Mouse (Mus musculus) forebrain, postnatal 0 days (tissue): Measurements from ENCODE around the gene Snupn. TPM values are rescaled to one million over a fixed set of nuclear protein-coding genes. Genes with fewer than 3 reads are reported as not detected.
"Not testable (repeated sequence)": the region's sequence is repeated elsewhere in the genome, so short reads cannot be mapped to it uniquely, and the experiment has no call there.

Experiments
- ATAC-seq: fragments of 200-750 bp; cut with Nextera tagmentation; 2 replicates; pipeline ENCODE4 v1.8.0; 2017; ENCODE audit warnings: mild to moderate bottlenecking, moderate library complexity
- DNase-seq: peaks from one replicate; pipeline ENCODE4 v3.0.0-alpha.2; 2015
- H3K27ac ChIP-seq: fragments of 300-500 bp; sonication (generic); 2 replicates; pipeline ENCODE4 v1.5.1; 2014; ENCODE audit warnings: low read depth, mild to moderate bottlenecking, antibody characterized with exemption, low read length, moderate library complexity, mixed read lengths
- H3K27me3 ChIP-seq: fragments of 300-500 bp; sonication (generic); 2 replicates; pipeline ENCODE4 v1.6.1; 2014; ENCODE audit warnings: mild to moderate bottlenecking, low read length, mixed read lengths; ENCODE audit not compliant: insufficient read depth
- H3K36me3 ChIP-seq: fragments of 300-500 bp; sonication (generic); 2 replicates; pipeline ENCODE4 v1.6.1; 2014; ENCODE audit warnings: mild to moderate bottlenecking, moderate library complexity; ENCODE audit not compliant: insufficient read depth
- H3K4me1 ChIP-seq: fragments of 300-500 bp; sonication (generic); 2 replicates; pipeline ENCODE4 v1.6.1; 2014; ENCODE audit warnings: antibody characterized with exemption; ENCODE audit not compliant: insufficient read depth
- H3K4me2 ChIP-seq: fragments of 300-500 bp; sonication (generic); 2 replicates; pipeline ENCODE4 v1.6.1; 2014; ENCODE audit warnings: low read depth, mild to moderate bottlenecking, moderate library complexity
- H3K4me3 ChIP-seq: fragments of 300-500 bp; sonication (generic); 2 replicates; pipeline ENCODE4 v1.5.1; 2014; ENCODE audit warnings: low read depth, low read length, mixed read lengths
- H3K9ac ChIP-seq: fragments of 300-500 bp; sonication (generic); 2 replicates; pipeline ENCODE4 v1.6.1; 2014; ENCODE audit warnings: mild to moderate bottlenecking
- H3K9me3 ChIP-seq: fragments of 300-500 bp; sonication (generic); 2 replicates; pipeline ENCODE4 v1.6.1; 2016; ENCODE audit warnings: low read length
- CTCF ChIP-seq: sonication (generic); IDR thresholded peaks from 2 replicates; pipeline ENCODE4 v1.5.1; 2016; ENCODE audit warnings: antibody characterized with exemption, control low read depth, low read depth
- WGBS: fragments of 180-500 bp; shearing (Covaris S2); extraction: QIAGEN DNeasy Blood & Tissue Kit; methylation state at CpG from one replicate; pipeline ENCODE4 v1.1.7; 2014; 5-methylcytosine and 5-hydroxymethylcytosine counted together
- polyA plus RNA-seq: library from polyadenylated mRNA; unstranded; fragments of >200 nt; fragmentation: Nextera tagmentation; extraction: Ambion mirVana; gene quantifications from 2 replicates; pipeline ENCODE4 v1.2.1, GENCODE M21; 2015
- total RNA-seq: library from RNA; depleted of rRNA; stranded (reverse); fragments of >200 nt; gene quantifications from 2 replicates; pipeline ENCODE4 v1.2.3, GENCODE M21; 2014

The Snupn gene
- total and polyA plus RNA-seq, 2 experiments from 2014 or later = 21.4 to 23.2 TPM

DNA sequence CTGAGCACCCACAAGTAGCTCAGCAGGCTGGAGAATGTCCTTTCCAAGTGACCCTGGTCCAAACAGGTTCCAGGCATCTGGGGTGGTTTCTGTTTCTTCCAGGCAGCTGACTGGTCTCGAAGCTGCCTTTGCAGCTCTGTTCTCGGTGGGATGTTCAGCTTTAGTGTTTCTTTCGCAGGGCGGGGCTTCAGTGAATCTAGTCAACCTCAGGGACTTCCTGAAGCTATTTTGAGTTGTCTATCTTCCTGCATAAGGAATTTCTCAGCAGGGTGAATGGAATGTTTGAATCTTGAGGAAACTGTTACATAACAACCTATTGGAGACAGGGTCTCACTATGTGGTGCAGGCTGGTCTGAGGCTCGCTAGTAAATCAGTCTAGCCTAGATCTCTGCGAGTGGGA, 29.5 kb downstream of the Snupn start:
- no peak overlapping the region for H3K4me2 ChIP-seq
- H3K9me3 ChIP-seq = no peaks in the 10 kb centered on the region
- 88% methylated on average over 6 of the region's 6 CpGs for WGBS
- H3K4me1 ChIP-seq = no peaks in the 10 kb centered on the region
- H3K4me3 ChIP-seq = no peak overlapping the region
- H3K9ac ChIP-seq = no peak overlapping the region
- H3K36me3 ChIP-seq = peaks cover 6% of the 10 kb centered on the region; the same call in 1 of the 2 replicates
- no peak for DNase-seq
- H3K27me3 ChIP-seq = no peaks in the 10 kb centered on the region
- no peak overlapping the region for H3K27ac ChIP-seq
- no peak for ATAC-seq
- TF ChIP-seq CTCF = no peak

- ATAC-seq = no peak
- Histone ChIP-seq H3K27me3 (no peaks in the 10 kb centered on the region), H3K9ac (no peak overlapping the region), H3K4me2 (no peak overlapping the region), H3K36me3 (peaks cover 6% of the 10 kb centered on the region; the same call in 1 of the 2 replicates), H3K27ac (no peak overlapping the region), H3K4me1 (no peaks in the 10 kb centered on the region), H3K4me3 (no peak overlapping the region), H3K9me3 (no peaks in the 10 kb centered on the region)
- no peak for TF ChIP-seq CTCF
- 72% methylated on average over 1 of the region's 1 CpGs for WGBS
- DNase-seq = no peak
Observed at GRCm38 (mm10) chr9:56981502-56981901, 30.8 kb downstream of the Snupn start.

DNA sequence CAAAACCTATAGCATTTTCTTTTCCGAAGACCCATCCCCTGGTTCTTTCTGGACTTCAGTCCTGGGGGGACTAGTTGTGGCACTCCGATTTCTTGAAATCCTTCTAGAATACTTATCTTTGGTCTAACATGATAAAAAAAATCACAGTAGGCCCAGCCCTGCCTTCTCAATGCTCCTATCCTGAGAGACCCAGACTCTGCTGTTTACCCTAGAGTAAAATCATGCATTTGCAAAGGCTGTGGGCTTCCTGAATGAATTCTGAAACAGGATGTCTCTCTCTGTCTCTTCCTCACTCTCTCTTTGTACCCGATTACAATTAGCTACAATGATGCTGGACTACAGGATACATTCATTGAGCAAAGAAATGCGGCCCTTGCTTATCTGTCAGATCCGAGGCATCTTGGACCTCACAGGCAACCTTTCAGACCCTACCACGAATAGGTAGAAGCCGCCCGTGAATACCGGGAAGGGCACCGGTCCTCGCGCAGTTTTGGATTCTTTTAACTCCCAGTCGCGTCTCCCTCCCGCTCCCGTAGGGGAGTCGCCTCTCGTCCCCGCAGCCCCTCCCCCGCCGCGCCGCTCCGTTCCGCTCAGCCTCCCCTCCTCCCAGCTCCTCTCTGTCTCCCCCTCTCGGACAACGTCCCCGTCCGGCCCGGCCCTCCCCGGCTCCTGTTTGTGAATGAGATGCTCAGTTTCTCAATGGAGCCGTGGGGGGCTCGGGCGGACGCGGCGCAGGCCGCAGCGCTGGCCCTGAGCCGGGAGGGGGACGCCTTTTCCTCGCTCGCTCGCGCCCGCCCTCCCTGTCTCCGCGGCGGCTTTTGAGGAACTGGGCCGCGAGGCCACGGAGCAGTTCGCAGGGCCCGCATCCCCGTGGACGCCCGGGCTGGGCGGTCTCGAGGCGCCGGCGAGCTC, 43.9 kb downstream of the Snupn start, which contains the start of gene Ptpn9:
TSS of gene Ptpn9 (plus strand) at position 638 of the 912 bp plus-strand sequence.
- DNase-seq (peak; percentile 89), ATAC-seq (peak; percentile 93)
- peak within 1 kb of the TSS; percentile 95 for H3K9ac ChIP-seq
- peaks cover 11% of the 10 kb centered on the region for H3K4me1 ChIP-seq
- peak within 1 kb of the TSS; percentile 94 for H3K27ac ChIP-seq
- 2% methylated on average over 61 of the region's 62 CpGs for WGBS
- no peaks in the 10 kb centered on the region for H3K27me3 ChIP-seq
- H3K4me2 ChIP-seq = peak within 1 kb of the TSS; percentile 73
- no peaks in the 10 kb centered on the region for H3K9me3 ChIP-seq
- H3K4me3 ChIP-seq = peak within 1 kb of the TSS; percentile 93
- H3K36me3 ChIP-seq = no peaks in the 10 kb centered on the region
- peak; percentile 72 for TF ChIP-seq CTCF

DNA sequence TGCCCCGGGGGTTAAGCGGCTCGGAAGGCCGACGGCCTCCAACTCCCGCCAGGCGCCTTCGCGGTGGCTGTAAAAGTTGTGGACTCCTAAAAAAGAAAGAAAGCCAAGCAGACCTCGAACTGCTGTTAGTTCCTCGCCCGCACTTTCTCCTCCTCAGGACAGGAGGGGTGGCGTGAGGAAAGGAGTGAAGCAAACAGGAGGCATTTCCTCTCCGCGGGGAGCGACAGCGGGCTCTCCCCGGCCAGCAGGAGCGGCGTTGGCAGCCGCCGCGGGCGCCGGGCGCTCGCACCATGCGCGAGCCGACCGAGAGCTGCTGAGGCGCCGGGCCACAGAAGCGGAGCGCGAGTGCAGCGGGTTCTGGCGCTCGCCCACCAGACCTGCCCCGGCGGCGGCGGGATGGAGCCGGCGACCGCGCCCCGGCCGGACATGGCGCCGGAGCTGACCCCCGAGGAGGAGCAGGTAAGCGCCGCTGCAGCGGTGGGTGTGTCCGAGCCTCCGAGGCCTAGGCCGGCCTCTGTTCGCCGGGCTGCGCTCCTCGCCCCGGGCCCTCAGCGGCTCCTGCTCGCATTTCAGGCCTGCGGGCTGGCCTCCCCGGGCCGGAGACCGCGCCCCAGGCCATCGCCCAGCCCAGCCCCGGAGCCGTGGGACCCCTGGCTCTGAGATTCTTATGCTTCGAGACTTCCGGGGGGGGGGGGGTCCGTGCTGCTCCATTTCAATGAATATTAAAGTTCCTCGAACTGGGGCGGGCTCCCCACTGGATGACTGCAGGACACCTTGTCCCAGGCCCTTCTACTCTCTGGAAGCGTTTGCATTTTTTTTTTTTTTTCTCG, 44.7 kb downstream of the Snupn start:
- H3K27ac ChIP-seq = peak overlapping the region; percentile 94
- no peaks in the 10 kb centered on the region for H3K36me3 ChIP-seq
- peak overlapping the region; percentile 93 for H3K4me3 ChIP-seq
- ATAC-seq (peak; percentile 64), DNase-seq (no peak)
- peak overlapping the region; percentile 95 for H3K9ac ChIP-seq
- peaks cover 11% of the 10 kb centered on the region for H3K4me1 ChIP-seq
- TF ChIP-seq CTCF = no peak
- no peaks in the 10 kb centered on the region for H3K27me3 ChIP-seq
- WGBS = under 1% methylated on average over 65 of the region's 80 CpGs
- no peaks in the 10 kb centered on the region for H3K9me3 ChIP-seq
- peak overlapping the region; percentile 73 for H3K4me2 ChIP-seq

DNA sequence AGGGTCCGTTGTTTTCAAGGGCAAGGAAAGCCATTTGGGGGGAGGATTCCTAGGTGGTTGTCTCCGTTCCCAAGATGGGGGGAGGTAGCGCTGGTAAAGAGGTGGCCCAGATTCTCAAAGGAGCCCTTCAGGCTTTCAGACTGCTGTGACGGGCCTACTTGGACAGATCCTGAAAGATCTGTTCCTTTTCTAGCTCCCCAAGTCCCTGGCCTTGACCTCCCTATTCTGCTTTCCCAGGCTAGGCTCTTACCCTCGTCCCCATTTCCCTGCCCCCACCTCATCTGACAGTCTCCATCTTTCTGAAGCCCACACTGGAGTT, 45.3 kb downstream of the Snupn start:
- peak overlapping the region; percentile 94 for H3K27ac ChIP-seq
- H3K27me3 ChIP-seq = no peaks in the 10 kb centered on the region
- peak overlapping the region; percentile 93 for H3K4me3 ChIP-seq
- no peaks in the 10 kb centered on the region for H3K36me3 ChIP-seq
- 0% methylated on average over 5 of the region's 5 CpGs for WGBS
- H3K9ac ChIP-seq = peak overlapping the region; percentile 95
- no peaks in the 10 kb centered on the region for H3K9me3 ChIP-seq
- no peak for TF ChIP-seq CTCF
- DNase-seq = peak; percentile 58
- peaks cover 11% of the 10 kb centered on the region for H3K4me1 ChIP-seq
- ATAC-seq = no peak; the same call in 1 of the 2 replicates
- peak overlapping the region; percentile 73 for H3K4me2 ChIP-seq

GRCm38 (mm10) chr9:56997206-56997605, 46.5 kb downstream of the Snupn start:
- DNase-seq, H3K9me3 ChIP-seq, ATAC-seq, H3K9ac ChIP-seq, H3K4me3 ChIP-seq, H3K36me3 ChIP-seq, H3K4me2 ChIP-seq, H3K27me3 ChIP-seq, H3K27ac ChIP-seq: not testable (repeated sequence)
- WGBS = 78% methylated on average over 1 of the region's 1 CpGs
- H3K4me1 ChIP-seq = peaks cover 11% of the 10 kb centered on the region

GRCm38 (mm10) chr9:57003011-57003410, 52.3 kb downstream of the Snupn start:
- DNase-seq (no peak), ATAC-seq (no peak)
- Histone ChIP-seq H3K4me3 (no peak overlapping the region), H3K4me1 (no peaks in the 10 kb centered on the region), H3K9ac (no peak overlapping the region), H3K9me3 (no peaks in the 10 kb centered on the region), H3K27me3 (no peaks in the 10 kb centered on the region), H3K4me2 (no peak overlapping the region), H3K36me3 (no peaks in the 10 kb centered on the region), H3K27ac (no peak overlapping the region)
- 84% methylated on average over 4 of the region's 4 CpGs for WGBS
- TF ChIP-seq CTCF = no peak
